ENCODE assay signal across 8 mouse cellular contexts in the genomic region with DNA sequence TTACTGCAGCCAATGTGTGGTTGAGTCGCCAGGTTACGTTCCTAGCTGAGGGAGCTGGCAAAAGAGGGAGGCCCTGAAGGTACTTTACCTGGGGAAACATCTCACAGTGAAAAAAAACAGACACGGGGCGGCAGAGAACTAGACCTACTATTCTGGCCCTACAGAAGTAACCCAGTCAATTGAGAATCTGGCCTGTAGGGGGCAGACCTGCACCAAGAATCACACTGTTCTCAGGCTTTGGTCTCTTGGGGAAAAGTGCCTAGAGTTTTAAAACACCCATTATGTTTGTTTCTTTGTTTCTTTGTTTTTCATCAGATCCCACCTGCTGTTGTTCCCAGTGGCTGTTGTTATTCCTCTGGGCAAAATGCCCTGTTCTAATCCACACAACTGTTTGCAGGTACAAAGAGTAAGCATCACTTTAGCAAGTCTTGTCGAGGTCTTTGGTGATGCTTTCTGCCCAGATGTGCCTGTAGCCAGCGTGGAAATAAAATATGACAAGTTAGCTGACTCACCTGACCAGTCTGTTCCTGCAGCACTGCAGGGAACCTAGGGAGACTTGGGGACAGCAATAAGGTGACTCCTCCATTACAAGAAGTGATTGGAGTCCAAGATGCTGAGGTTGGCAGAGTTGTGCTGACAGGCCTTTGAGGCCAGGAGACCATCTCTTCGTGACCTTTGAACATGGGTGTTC. TPM values are rescaled to one million over a fixed set of nuclear protein-coding genes. Genes with fewer than 3 reads are reported as not detected.
DNase-seq lines count a peak whose midpoint lies in the region; ATAC-seq and TF ChIP-seq lines count a peak whose summit lies in the region.

No protein-coding gene starts in this region.

- no peaks in the 10 kb centered on the region for H3K36me3 ChIP-seq in hindbrain, embryonic 12.5 days

- H3K4me2 ChIP-seq in hindbrain, embryonic 12.5 days (replicated peaks) = no peak overlapping the region

- H3K4me3 ChIP-seq in cerebellum, adult 2 months (replicated peaks; ENCODE audit: insufficient read depth, low read depth, low read length) = no peak overlapping the region
- no peak overlapping the region for H3K4me3 ChIP-seq in hindbrain, embryonic 12.5 days

- no peaks in the 10 kb centered on the region for H3K9me3 ChIP-seq in hindbrain, embryonic 12.5 days (replicated peaks)

- no peak for TF ChIP-seq POLR2A in cerebellum, adult 2 months (IDR thresholded peaks at IDR 0.05; ENCODE audit: borderline replicate concordance, insufficient read depth, low read length)

- H3K4me1 ChIP-seq in cerebellum, adult 2 months (ENCODE audit: control insufficient read depth, insufficient read depth, low read length) = no peaks in the 10 kb centered on the region
- H3K4me1 ChIP-seq in hindbrain, embryonic 12.5 days = no peaks in the 10 kb centered on the region

- DNase-seq in MN1 (ENCODE audit: low spot score) = peak; percentile 72
- peak; percentile 66 to 82 for DNase-seq in cerebellum, adult 2 months
- peak; percentile 83 for DNase-seq in forelimb bud, embryonic 11.5 days (ENCODE audit: low read depth, low spot score)
- DNase-seq in layer of hippocampus, adult 9-11 months = peak; percentile 79
- peak; percentile 93 for DNase-seq in lung, postnatal 10 days
- DNase-seq in retina, embryonic 14.5 days (ENCODE audit: low spot score) = peak; percentile 96
- peak; percentile 95 for DNase-seq in thymus, postnatal 25 days

- H3K27ac ChIP-seq in cerebellum, adult 2 months (ENCODE audit: insufficient read depth, low read length) = no peak overlapping the region
- H3K27ac ChIP-seq in hindbrain, embryonic 12.5 days = no peak overlapping the region

- H3K27me3 ChIP-seq in cerebellum, adult 2 months (ENCODE audit: control insufficient read depth, insufficient read depth, low read length) = no peaks in the 10 kb centered on the region
- H3K27me3 ChIP-seq in hindbrain, embryonic 12.5 days = no peaks in the 10 kb centered on the region; the same call in 1 of the 2 replicates

- WGBS in cerebellum, adult 2 months = 23% methylated on average over 7 of the region's 7 CpGs
- whole genome bisulfite sequencing in hindbrain, embryonic 12.5 days = 23% methylated on average over 7 of the region's 7 CpGs

- ATAC-seq in hindbrain, embryonic 12.5 days (ENCODE audit: low FRiP score) = peak; percentile 90

- H3K9ac ChIP-seq in hindbrain, embryonic 12.5 days = no peak overlapping the region

- peak; percentile 79 for TF ChIP-seq CTCF in cerebellum, adult 2 months (IDR thresholded peaks at IDR 0.05; ENCODE audit: borderline replicate concordance, insufficient read depth, low read depth, low read length)

RNA-seq across cellular contexts. Expression of gene 2610301B20Rik, which starts 38.5 kb away (rescaled TPM):
- 32.1 and 33.4 TPM in 2 replicates for polyA plus RNA-seq in cerebellum, adult 2 months (2012; rRNA removed)
- polyA plus RNA-seq in hindbrain, embryonic 12.5 days (2016; fragmentation: Nextera tagmentation; extraction: Ambion mirVana) = 43.3 and 45.1 TPM in 2 replicates
